Mouse (Mus musculus): Measurements from ENCODE around the gene Ptch1. TPM values are rescaled to one million over a fixed set of nuclear protein-coding genes. Genes with fewer than 3 reads are reported as not detected.

Ptch1 gene
- polyA plus RNA-seq, 1 experiment from 2014 or later: 12.2 TPM

GRCm38 (mm10) chr13:63551552-63552290, 21.7 kb downstream of the Ptch1 start:
- no peak overlapping the region for H3K27ac ChIP-seq
- H3K4me1 ChIP-seq (replicated peaks; ENCODE audit: insufficient read depth, low read length): peaks cover 26% of the 10 kb centered on the region
- H3K27me3 ChIP-seq (ENCODE audit: insufficient read depth, low read length): no peaks in the 10 kb centered on the region
- 74% methylated on average over 10 of the region's 10 CpGs for WGBS
- no peak overlapping the region for H3K4me2 ChIP-seq (ENCODE audit: low read length)
- H3K36me3 ChIP-seq (ENCODE audit: insufficient read depth, low read length): 0 out of 2 replicates have a peak, but pooled peaks cover 2% of the 10 kb centered on the region
- ATAC-seq (replicated peaks; ENCODE audit: low FRiP score, low read depth) (no peak), DNase-seq (ENCODE audit: low spot score) (no peak)
- H3K4me3 ChIP-seq (replicated peaks; ENCODE audit: low read depth, low read length): no peak overlapping the region
- no peaks in the 10 kb centered on the region for H3K9me3 ChIP-seq (replicated peaks; ENCODE audit: low read length)
- no peak for TF ChIP-seq CTCF (IDR thresholded peaks at IDR 0.05; ENCODE audit: low read depth)
- H3K9ac ChIP-seq (ENCODE audit: low read depth, low read length): no peak overlapping the region

GRCm38 (mm10) chr13:63550367-63550766, 23.0 kb downstream of the Ptch1 start:
- 66% methylated on average over 5 of the region's 5 CpGs for WGBS
- Histone ChIP-seq H3K4me2 (ENCODE audit: low read length) (no peak overlapping the region), H3K9ac (ENCODE audit: low read depth, low read length) (no peak overlapping the region), H3K4me1 (replicated peaks; ENCODE audit: insufficient read depth, low read length) (peaks cover 14% of the 10 kb centered on the region), H3K27ac (no peak overlapping the region), H3K4me3 (replicated peaks; ENCODE audit: low read depth, low read length) (no peak overlapping the region), H3K9me3 (replicated peaks; ENCODE audit: low read length) (no peaks in the 10 kb centered on the region), H3K36me3 (ENCODE audit: insufficient read depth, low read length) (0 out of 2 replicates have a peak, but pooled peaks cover 2% of the 10 kb centered on the region), H3K27me3 (ENCODE audit: insufficient read depth, low read length) (no peaks in the 10 kb centered on the region)
- no peak for DNase-seq (ENCODE audit: low spot score)
- no peak for ATAC-seq (replicated peaks; ENCODE audit: low FRiP score, low read depth)
- no peak for TF ChIP-seq CTCF (IDR thresholded peaks at IDR 0.05; ENCODE audit: low read depth)

- Histone ChIP-seq H3K4me3 (replicated peaks; ENCODE audit: low read depth, low read length) (no peak overlapping the region), H3K4me2 (ENCODE audit: low read length) (no peak overlapping the region), H3K4me1 (replicated peaks; ENCODE audit: insufficient read depth, low read length) (peaks cover 18% of the 10 kb centered on the region)
Measured at GRCm38 (mm10) chr13:63549210-63549609, 24.2 kb downstream of the Ptch1 start.

DNA sequence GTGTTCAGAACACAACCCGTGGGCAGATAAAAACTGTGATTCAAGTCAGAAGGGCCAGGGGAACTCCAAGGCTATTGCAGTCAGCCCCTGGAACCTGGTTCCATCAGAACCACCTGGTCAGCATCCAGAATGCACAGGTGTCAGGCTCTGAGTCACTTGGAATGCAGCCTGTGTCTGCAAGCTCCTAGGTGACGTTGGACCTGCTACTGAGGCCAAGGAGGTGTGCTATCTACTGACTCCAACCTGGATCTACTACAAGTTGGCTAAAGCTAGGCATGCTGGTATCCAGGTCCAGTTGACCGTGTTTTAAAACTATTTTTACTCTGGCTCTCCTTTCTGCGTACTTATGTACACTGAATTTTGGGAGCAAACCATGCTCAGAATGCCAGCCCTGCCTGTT, 24.8 kb downstream of the Ptch1 start:
- Histone ChIP-seq H3K9me3 (replicated peaks; ENCODE audit: low read length) (no peaks in the 10 kb centered on the region), H3K27ac (peak overlapping the region; percentile 25; the same call in 1 of the 2 replicates), H3K27me3 (ENCODE audit: insufficient read depth, low read length) (no peaks in the 10 kb centered on the region), H3K4me3 (replicated peaks; ENCODE audit: low read depth, low read length) (no peak overlapping the region), H3K4me2 (ENCODE audit: low read length) (no peak overlapping the region), H3K4me1 (replicated peaks; ENCODE audit: insufficient read depth, low read length) (peaks cover 18% of the 10 kb centered on the region), H3K36me3 (ENCODE audit: insufficient read depth, low read length) (0 out of 2 replicates have a peak, but pooled peaks cover 2% of the 10 kb centered on the region), H3K9ac (ENCODE audit: low read depth, low read length) (no peak overlapping the region)
- no peak for ATAC-seq (replicated peaks; ENCODE audit: low FRiP score, low read depth)
- DNase-seq (ENCODE audit: low spot score): no peak
- 75% methylated on average over 4 of the region's 4 CpGs for WGBS
- no peak for TF ChIP-seq CTCF (IDR thresholded peaks at IDR 0.05; ENCODE audit: low read depth)

More at GRCm38 (mm10) chr13:63549210-63549609, 24.2 kb downstream of the Ptch1 start:
- ATAC-seq (replicated peaks; ENCODE audit: low FRiP score, low read depth): no peak
- no peaks in the 10 kb centered on the region for H3K9me3 ChIP-seq (replicated peaks; ENCODE audit: low read length)
- 44% methylated on average over 5 of the region's 5 CpGs for WGBS
- 0 out of 2 replicates have a peak, but pooled peaks cover 2% of the 10 kb centered on the region for H3K36me3 ChIP-seq (ENCODE audit: insufficient read depth, low read length)
- DNase-seq (ENCODE audit: low spot score): no peak
- H3K9ac ChIP-seq (ENCODE audit: low read depth, low read length): no peak overlapping the region
- no peak for TF ChIP-seq CTCF (IDR thresholded peaks at IDR 0.05; ENCODE audit: low read depth)
- H3K27me3 ChIP-seq (ENCODE audit: insufficient read depth, low read length): no peaks in the 10 kb centered on the region
- no peak overlapping the region for H3K27ac ChIP-seq

DNA sequence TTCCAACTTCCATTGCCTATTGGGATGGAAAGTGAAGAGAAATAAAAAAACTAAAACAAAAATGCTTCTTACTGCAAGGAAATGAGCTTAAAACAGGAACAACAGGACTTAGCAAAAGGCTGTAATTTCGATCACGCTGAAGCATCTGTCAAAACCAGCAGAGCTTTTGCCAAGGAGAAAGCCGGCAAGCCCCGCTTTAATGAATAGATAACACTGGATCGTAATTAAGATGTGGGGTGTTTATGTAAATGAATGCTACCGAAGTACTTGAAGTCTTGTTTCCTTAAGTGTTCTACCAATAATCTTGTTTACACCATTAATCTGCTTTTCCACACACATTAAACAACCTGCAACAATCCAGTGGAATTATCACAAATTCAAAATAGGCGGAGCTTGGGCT, 28.1 kb downstream of the Ptch1 start:
- H3K4me2 ChIP-seq (ENCODE audit: low read length): 0 out of 2 replicates have a peak overlapping the region, but pooled peaks have one; percentile 18
- DNase-seq (ENCODE audit: low spot score) (no peak), ATAC-seq (replicated peaks; ENCODE audit: low FRiP score, low read depth) (no peak)
- H3K9me3 ChIP-seq (replicated peaks; ENCODE audit: low read length): no peaks in the 10 kb centered on the region
- H3K4me1 ChIP-seq (replicated peaks; ENCODE audit: insufficient read depth, low read length): peaks cover 9% of the 10 kb centered on the region; the same call in 1 of the 2 replicates
- H3K4me3 ChIP-seq (replicated peaks; ENCODE audit: low read depth, low read length): no peak overlapping the region
- H3K9ac ChIP-seq (ENCODE audit: low read depth, low read length): no peak overlapping the region
- WGBS: 61% methylated on average over 7 of the region's 7 CpGs
- peaks cover 28% of the 10 kb centered on the region for H3K36me3 ChIP-seq (ENCODE audit: insufficient read depth, low read length)
- H3K27ac ChIP-seq: no peak overlapping the region
- H3K27me3 ChIP-seq (ENCODE audit: insufficient read depth, low read length): no peaks in the 10 kb centered on the region
- no peak for TF ChIP-seq CTCF (IDR thresholded peaks at IDR 0.05; ENCODE audit: low read depth)

DNA sequence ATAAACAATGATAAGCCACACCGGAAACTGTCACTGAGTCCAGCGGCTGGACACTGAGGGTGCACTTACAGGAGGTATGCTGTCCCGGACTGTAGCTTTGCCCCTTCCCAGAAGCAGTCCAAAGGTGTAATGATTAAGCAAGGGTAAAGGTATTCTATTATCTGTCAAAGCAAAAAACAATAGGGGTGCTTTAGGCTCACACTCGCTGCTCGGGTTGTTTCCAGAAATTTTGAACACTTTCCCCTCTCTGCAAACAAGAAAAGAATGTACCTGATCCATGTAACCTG, 28.5 kb downstream of the Ptch1 start:
- Histone ChIP-seq H3K4me2 (ENCODE audit: low read length) (peak overlapping the region; percentile 18; the same call in 1 of the 2 replicates), H3K36me3 (ENCODE audit: insufficient read depth, low read length) (peaks cover 30% of the 10 kb centered on the region), H3K27ac (no peak overlapping the region), H3K4me1 (replicated peaks; ENCODE audit: insufficient read depth, low read length) (peaks cover 9% of the 10 kb centered on the region; the same call in 1 of the 2 replicates), H3K4me3 (replicated peaks; ENCODE audit: low read depth, low read length) (no peak overlapping the region), H3K27me3 (ENCODE audit: insufficient read depth, low read length) (no peaks in the 10 kb centered on the region), H3K9me3 (replicated peaks; ENCODE audit: low read length) (no peaks in the 10 kb centered on the region), H3K9ac (ENCODE audit: low read depth, low read length) (no peak overlapping the region)
- ATAC-seq (replicated peaks; ENCODE audit: low FRiP score, low read depth) (no peak), DNase-seq (ENCODE audit: low spot score) (no peak)
- no peak for TF ChIP-seq CTCF (IDR thresholded peaks at IDR 0.05; ENCODE audit: low read depth)
- 42% methylated on average over 5 of the region's 5 CpGs for WGBS

All from kidney, postnatal 0 days (tissue).